Mouse (Mus musculus) layer of hippocampus, adult 18-20 months (tissue): ENCODE measurements at regions not wholly inside any gene's neighbourhood (a gene's known extent, or its start where the extent isn't known, plus 50 kb on each side); places are given as distances from the start of the nearest gene placed in this dataset.

Experiments
- DNase-seq, 2 experiments: peaks; one replicate each; pipeline ENCODE4 v3.0.0; 2022; ENCODE audit warnings: low spot score in 2 of 2

DNA sequence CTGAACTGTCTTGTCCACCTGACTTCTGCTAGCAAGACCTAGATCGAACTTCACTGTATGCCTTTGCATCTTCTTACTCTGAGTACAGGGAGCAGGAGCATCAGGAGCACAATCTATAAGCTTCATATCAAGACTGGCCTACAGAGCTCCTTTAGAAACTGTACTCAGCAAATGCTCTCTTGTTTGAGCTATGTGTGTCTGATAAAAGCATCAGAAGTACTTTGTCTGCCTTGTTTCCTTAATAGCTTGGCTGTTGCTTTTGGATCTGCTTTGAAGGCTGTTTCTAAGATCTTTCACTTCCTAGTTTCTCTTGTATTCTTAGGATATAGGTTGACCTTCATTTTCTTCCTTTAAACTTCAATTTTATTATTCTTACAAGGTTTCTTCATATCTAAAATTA, 175.3 kb upstream of the Cypt12 start:
- DNase-seq, result no peak

GRCm38 (mm10) chr3:17779152-17779551, 169.1 kb upstream of the Cypt12 start:
- DNase-seq, result peak; percentile 55 to 75

DNA sequence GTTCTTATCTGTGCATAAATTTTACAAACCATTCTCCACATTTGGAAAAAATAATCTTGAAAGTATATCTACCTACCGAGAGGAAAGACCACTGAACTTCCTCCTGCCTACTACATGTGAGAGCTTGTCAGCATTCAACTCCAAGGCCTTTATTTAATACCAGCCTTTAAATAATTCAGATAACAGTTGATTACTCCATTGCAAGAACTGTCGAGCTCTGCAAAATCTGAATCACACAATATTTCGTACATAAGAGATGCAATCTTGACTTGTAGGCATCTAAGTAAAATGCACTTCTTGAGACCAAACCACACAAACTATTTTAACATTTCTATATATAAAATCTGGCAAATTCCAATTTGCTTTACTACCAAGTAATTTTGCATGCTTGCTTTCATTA, 164.1 kb upstream of the Cypt12 start:
- no peak for DNase-seq

DNA sequence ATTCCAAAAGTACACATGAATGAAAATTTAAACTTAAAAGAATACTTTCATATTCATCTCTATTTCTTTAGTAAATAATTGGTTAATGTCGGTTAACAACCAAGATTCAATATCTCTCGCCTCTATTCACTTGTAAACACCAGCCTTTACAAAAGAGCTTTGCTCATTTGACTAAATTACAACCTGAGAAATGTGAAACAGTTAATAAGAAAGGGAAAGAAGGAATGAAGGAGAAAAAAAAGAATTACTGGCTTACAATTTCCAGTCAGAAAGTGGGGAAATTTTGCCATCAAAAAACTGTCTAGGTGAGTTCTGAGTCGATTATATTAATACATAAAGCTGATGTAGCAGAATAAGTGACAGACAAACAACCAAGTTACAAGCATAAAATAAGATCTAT, 163.6 kb upstream of the Cypt12 start:
- DNase-seq, result no peak

GRCm38 (mm10) chr3:17785106-17786022, 162.8 kb upstream of the Cypt12 start:
- no peak for DNase-seq

DNA sequence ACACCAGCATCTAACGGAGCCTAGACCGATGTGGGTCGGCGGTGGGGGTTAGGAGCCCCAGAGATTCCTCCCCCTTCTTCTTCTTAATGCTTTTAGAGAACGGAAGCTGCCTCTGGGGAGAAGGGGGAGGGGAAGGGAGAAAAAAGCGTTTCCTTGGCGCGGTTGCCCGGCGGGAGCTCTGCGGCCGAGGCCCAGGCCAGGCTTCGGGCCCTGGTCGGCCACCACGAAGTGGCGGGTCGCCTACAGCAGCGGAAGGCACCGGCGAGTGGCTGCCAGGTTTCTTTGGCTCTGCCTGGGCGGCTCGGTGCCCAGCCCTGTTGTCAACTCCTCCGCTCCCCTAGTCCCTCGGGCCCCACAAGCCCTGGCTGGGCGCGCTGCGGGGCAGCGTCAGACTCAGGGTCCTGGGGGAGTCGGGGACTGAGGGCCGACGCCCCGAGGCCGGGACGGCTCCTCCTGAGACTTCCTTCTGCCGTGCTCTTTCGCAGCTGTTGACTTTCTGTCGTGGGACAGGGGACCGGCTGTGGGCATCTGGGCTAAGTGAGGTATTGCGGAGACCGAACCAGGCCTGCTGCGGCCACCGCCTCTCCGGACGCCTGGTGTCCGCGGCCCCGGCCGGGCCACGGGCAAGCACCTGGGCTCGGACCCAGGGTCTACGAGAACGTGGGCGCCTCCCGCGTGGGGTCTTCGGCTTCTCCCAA, 162.0 kb upstream of the Cypt12 start:
- peak; percentile 51 to 62 for DNase-seq

DNA sequence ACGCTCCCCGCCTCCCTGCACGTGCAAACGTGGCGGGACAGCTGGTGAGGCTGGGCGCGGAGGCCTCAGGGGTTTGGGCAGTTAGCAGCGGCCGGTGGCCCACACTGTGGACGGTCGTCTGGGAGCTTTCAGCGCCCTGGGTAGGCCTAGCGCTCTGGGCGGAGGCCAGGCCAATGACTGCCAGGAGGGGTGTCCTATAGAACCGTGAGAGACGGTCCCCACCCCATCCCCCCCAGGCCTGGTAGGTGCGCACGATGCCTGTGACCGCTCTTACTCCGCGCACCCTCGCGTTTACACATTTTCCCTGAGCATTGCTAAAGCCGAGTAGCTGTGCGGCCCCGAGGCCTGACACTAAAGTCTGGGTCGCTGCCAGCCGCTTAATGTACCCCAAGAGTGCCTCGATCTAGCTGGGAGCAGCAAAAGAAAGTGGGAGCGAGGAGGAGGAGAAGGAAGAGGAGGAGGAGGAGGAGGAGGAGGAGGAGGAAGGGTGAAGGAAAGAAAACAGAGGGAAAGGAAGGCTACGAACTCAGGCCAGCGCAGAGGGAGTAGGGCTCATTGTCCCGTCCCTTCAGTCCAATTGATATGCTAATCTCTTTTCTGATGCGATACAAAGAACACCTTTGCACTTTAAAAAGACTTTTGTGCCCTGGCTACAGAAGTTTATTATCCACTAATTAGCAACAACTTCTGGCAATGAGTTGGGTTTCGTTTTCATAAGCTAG, 161.3 kb upstream of the Cypt12 start:
- peak in 1 of 2 experiments; percentile 28 for DNase-seq

- DNase-seq, result peak in 1 of 2 experiments; percentile 25
Observed at GRCm38 (mm10) chr3:17787443-17788333, 160.5 kb upstream of the Cypt12 start.

GRCm38 (mm10) chr3:17788334-17788720, 159.9 kb upstream of the Cypt12 start:
- DNase-seq, result no peak

GRCm38 (mm10) chr3:17788778-17789299, 159.4 kb upstream of the Cypt12 start:
- DNase-seq, result no peak

DNA sequence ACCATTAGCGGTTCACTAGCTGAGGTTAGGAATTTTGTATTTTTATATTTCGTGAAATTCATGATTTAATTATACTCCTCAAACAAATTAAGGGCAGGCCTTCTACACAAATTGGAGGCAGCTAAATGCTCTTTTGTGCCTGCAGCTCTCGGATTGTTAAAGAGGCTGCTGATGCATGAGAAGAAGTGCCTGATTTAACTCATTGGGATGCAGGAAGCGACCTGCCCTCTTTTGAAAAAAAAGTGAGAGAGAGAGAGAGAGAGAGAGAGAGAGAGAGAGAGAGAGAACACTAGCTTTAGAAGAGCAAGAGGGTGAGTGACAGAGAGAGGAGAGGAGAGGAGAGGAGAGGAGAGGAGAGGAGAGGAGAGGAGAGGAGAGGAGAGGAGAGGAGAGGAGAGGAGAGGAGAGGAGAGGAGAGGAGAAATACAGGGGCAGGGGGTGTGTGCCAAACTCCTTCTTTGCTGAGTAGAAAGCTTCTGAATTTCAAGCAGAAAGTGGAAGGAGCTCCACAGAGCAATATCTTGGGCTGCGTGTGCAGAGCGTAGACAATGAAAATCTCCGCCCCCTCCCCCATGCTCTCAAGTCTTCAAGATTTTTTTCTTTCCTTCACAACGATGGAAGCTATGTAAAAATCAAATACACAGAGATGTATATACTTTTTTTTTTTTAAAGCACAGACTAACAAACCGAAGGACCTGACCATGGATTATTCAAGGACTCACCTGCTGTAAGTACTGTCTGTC, 158.6 kb upstream of the Cypt12 start:
- peak in 1 of 2 experiments; percentile 42 for DNase-seq

DNA sequence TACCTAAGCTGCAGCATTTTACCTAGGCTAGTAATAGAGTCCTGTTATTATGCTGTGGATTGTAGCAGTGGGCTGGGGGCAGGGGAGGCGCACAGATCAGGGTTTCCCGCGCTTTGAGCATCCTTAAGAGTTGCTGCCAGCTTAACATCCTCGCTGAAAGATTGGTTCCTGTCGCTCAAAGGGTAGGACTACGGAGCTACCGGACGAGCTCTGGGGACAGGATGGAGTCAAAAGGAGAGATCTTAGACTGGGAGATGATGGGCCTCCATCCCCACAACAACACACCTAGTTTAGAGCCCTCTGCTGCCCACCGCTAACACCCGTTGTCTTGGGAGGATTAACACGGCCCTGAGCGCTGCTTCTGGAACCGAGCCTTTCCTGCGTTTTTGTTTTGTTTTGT, 157.9 kb upstream of the Cypt12 start:
- DNase-seq, result peak in 1 of 2 experiments; percentile 41

DNA sequence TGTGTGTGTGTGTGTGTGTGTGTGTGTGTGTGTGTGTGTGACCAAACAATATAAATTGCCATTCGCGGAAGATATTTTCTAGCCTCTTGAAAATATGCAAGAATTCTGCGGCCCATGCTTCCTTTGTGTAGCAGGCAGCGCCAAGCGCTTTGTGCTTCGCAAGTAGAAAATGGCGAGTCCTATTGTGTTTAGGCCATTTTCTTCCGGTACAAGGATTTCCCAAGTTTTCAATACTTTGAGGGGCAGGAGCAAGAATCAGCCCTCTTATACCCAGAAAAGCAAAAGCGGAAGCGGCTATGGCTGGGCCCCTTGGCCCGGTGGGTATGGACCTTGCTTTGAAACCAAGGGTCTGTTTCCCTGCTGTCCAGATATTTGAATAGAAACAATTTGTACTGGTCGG, 157.4 kb upstream of the Cypt12 start:
- DNase-seq, result peak in 1 of 2 experiments; percentile 31

GRCm38 (mm10) chr3:17791381-17792320, 156.6 kb upstream of the Cypt12 start:
- DNase-seq, result no peak

DNA sequence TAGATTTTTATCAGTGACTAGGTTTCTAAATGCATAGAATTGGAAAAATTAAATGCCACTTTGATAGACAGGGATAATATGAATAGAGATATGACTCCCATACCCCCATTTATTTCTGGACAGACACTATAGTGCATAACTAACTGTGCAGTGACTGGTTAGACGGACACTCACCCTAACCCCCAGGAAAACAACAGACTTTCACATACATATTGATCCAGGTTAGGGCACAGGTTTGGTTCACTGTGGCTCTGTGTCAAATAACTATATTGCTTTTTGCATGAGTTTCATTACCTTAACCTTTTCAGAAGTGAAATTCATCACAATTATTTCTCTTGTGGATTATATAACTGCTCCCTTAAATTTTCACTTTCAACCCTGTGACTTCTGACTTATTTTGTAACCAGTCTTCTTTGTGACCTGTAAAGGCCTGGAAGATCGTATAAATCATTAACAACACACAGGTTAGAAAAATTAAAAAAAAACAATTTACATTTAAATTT, 155.6 kb upstream of the Cypt12 start:
- no peak for DNase-seq

DNA sequence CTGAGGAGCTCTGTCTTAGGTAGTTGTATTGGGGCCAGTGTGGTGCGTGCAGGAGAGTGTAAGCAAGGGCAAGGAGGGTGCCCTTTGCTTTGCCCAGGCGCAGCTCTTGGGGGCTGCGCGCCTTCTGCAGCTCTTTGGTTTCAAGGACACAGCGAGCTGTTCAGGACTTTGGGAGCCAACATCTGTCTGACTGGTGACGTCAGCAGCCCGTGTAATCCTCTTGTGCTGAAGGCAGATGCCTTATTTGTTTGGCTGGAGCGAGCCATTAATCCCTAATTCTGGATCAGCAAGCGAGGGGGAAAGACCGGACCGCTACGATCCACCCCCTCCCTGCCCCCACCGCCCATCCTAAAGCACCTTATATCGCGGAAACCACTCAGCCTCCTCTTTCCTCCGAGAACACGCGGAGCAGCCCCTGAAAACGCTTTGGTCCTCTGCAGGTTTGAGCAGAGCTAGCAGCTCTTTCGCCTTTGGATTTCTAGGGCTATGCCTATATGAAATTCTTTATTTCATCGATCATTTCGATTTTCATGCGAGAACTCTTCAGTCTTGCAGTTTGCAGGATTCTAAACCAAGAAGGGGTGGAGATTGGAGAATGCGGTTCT, 154.5 kb upstream of the Cypt12 start:
- peak; percentile 43 to 76 for DNase-seq

- DNase-seq, result peak; percentile 50 to 73
Observed at GRCm38 (mm10) chr3:17794251-17795061, 153.8 kb upstream of the Cypt12 start.
